Mouse (Mus musculus) left cerebral cortex, postnatal 36 days (tissue): Measurements from ENCODE around the gene Rassf5. TPM values are rescaled to one million over a fixed set of nuclear protein-coding genes. Genes with fewer than 3 reads are reported as not detected.
"Not testable (repeated sequence)": the region's sequence is repeated elsewhere in the genome, so short reads cannot be mapped to it uniquely, and the experiment has no call there.

Source experiments
- DNase-seq, 2 experiments: peaks; one replicate each; pipeline ENCODE4 v3.0.0; 2021 to 2022; ENCODE audit warnings: low spot score in 2 of 2, mixed read lengths in 1 of 2
- intact Hi-C: fragments of 180-260 bp; cut with DNase I; formaldehyde crosslinking; loops from one replicate; pipeline ENCODE4 v1.15.1; 2025
- total RNA-seq, 2 experiments: library from RNA; stranded (reverse); gene quantifications; 2 replicates each; pipeline ENCODE4 v1.2.3; 2021

Gene Rassf5
- total RNA-seq, 2 experiments from 2014 or later, result 24.6 to 31.7 TPM

DNA sequence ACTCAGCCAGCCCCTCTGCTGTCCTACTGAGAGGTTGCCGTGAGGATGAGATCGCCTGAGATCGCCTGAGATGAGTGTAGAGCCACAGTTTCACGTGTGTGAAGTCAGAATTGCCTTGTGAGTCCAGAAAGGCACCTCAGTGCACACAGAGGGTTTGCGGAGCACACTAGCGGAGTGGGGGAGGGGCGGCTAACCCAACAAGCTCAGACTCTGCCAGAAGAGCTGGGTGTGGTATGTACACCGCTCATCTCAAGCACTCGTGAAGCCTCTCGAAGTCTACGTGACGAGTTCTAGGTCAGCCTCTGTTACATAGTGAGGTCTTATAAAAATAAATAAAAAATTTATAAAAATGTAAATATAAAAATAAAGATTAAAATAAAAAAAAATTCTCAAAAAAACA, 18.8 kb upstream of the Rassf5 start:
- DNase-seq, result no peak
- intact Hi-C loops, result loop anchor here (5.0 kb wide), 2 partner anchors 82 to 147 kb away; no protein-coding TSS in a partner anchor

DNA sequence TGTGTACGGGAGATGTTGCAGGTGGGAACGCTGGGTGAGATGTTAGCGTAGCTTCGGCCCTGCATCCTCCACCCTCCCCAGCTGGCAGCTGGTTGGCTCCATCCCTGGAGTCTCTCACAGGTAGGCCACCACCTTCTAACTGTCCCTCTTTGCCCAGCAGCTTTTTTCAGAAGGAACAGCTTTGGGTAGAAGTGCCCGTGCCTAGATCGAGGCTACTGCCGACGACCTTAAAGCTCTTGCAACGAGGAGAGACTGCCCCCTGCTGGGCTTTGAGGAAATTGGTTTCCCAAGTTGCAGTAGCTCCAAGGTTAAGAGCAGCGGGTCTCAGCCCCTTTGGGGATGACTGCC, 15.2 kb upstream of the Rassf5 start:
- DNase-seq, result peak; percentile 59 to 63
- intact Hi-C loops, result loop anchor here (5.0 kb wide), 2 partner anchors 78 to 143 kb away; no protein-coding TSS in a partner anchor

GRCm38 (mm10) chr1:131259632-131260308, 14.7 kb upstream of the Rassf5 start:
- intact Hi-C loops, result loop anchor here (5.0 kb wide), 2 partner anchors 77 to 142 kb away; no protein-coding TSS in a partner anchor
- peak in 1 of 2 experiments; percentile 27 for DNase-seq

GRCm38 (mm10) chr1:131257288-131257687, 12.2 kb upstream of the Rassf5 start:
- intact Hi-C loops, result no loop called here

DNA sequence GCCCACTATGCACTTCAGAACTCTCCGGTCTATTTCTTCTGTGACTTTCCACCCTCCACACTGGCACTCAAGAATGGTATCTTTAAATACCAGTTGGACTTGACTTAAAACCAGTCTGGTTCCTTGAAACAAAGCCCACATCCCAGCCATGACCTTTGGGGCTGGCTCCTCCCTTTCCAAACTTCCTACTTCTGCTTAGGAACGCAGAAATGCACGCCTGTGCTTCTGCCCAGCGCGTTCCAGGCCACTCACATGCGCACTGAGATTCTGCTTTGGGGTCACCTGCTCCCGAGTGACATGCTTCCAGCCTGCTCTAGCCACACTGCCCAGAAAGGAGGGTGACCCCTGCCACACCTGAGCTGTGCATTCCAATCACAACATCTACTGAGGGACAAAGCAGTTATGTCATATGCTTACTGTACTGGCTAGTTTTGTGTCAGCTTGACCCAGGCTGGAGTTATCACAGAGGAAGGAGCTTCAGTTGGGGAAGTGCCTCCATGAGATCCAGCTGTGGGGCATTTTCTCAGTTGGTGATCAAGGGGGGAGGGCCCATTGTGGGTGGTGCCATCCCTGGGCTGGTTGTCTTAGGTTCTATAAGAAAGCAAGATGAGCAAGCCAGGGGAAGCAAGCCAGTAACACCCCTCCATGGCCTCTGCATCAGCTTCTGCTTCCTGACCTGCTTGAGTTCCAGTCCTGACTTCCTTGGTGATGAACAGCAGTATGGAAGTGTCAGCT, 7.6 kb upstream of the Rassf5 start:
- DNase-seq, intact Hi-C loops: not testable (repeated sequence)

More at GRCm38 (mm10) chr1:131257288-131257687, 12.2 kb upstream of the Rassf5 start:
- DNase-seq, result no peak

DNA sequence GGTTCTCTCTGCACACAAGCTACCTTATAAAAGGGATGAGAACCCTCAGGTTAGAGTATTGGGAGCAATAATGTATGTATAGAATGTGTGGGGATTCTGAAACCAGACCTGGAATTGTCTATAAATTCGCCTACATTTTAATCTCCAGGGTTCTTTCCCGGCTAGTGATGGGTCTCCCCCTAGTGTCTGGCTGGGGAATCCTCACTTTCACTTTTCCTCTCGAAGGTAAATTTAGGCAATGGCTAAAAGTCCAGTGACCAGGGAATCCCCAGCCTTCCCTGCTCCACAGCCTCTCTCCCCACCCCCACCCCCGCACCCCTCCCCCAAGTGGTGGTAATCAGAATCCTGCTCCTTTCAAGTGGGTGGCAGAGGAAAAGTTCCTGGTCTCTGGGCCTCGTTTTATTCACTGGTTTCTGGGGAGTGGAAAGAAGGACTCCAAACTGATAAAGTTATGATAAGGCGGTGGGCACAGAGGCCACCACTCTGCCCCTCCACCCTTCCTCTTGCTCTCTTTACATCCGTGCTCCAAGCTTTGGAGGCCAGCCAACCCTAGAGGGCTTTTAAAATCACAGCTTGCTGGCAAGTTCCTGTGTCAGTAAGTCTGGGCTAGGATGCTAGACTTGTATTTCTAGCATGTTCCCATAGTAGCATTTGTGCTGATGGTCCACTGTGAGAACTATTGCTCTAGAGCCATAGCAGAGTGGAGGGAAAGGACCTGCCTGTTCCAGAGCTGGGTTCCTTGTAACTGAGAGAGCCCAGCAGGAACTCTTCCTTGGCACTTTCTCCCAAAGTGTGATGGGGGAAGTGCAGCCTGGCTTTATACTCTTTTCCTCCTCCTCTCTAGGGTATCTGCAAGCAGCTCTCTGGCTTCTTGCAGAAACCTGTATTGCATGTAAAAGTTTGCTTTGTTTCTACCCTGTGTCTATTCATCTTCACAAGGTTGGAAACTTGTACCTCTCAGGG, 1.7 kb upstream of the Rassf5 start:
- intact Hi-C loops, result loop anchor here (2.0 kb wide), 1 partner anchor 66 kb away; no protein-coding TSS in a partner anchor
- DNase-seq, result peak; percentile 39 to 41

GRCm38 (mm10) chr1:131245926-131246325, 868 bp upstream of the Rassf5 start:
- intact Hi-C loops, result loop anchor here (2.0 kb wide), 2 partner anchors 59 to 65 kb away; no protein-coding TSS in a partner anchor
- peak; percentile 37 to 47 for DNase-seq

DNA sequence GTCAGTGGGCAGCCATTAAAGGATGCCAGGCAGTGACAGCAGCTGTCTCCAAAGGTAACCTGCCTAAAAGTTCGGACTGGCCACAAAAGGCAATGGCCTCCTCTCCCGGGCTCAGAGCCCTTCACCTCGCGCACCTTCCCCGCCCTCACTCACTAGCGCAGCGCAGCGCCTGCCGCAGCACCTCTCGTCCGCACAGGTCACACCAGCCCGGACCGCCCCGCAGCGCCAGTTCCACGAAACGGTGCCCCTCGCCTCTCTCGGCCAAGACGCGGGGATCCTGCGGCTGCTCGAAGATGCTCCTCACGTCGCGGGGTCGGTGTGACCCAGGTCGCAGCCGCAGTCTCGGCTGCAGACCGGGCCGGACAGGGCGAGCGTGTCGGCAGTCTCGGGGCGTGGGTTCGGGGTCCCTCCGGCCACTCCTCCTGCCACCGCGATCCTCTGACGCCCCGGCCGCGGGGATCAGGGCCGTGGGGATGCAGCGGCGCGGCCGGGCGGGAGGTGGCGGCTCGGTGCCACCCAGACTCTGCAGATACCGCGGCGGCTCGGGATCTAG, 446 bp downstream of the Rassf5 start:
- DNase-seq, result peak; percentile 31 to 48
- intact Hi-C loops, result loop anchor here (2.0 to 5.0 kb wide), 2 partner anchors 58 to 127 kb away; no protein-coding TSS in a partner anchor

DNA sequence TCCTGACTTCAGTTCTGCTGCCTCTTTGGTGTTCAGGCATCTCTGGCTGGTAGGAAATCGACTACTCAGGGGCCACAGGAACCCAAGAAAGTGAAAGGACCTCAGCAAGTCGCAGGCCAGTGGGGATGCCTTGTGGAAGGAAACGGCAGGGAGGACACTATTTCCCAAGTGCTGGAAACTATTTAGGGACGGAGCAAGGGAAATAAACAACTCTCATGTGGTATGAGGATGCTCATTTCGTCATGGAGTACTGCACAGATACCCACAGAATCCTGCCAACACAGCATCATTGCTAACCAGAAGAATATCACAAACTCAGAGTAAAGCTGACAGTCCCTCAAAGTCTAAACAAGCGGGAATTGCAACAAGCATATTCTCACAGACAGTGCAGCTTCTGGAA, 2.1 kb downstream of the Rassf5 start:
- intact Hi-C loops, result loop anchor here (5.0 kb wide), 1 partner anchor 126 kb away; no protein-coding TSS in a partner anchor
- DNase-seq, result no peak

DNA sequence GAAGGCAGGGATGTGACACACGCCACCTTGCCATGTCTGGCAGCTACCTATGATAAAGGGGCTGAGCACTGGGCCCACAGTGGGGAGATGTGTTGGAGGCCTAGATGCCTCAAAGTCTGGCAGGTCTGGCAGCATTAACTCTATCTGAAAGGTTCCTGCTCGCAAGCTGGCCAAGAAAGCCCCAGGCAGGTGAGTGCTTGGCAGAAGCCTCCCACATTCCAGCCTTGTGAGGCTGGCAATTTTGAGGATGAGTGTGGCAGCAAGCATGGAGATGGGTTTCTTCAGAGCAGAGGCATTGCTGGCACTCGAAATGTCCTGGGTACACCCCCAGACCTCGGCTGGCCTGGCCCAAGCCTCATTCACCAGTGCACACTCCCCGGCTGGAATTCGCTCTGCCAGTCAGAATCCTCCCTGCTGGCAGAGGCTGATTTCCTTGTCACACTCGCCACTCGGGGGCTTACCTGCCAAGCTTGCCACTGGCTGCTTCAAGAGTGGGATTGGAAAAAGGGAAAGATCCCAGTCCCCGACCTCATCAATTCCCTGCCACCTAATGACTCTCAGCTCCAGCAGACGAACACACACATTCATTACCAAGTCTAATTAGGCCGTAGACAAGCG, 5.4 kb downstream of the Rassf5 start:
- no peak for DNase-seq
- intact Hi-C loops, result loop anchor here (5.0 kb wide), 1 partner anchor 122 kb away; no protein-coding TSS in a partner anchor

GRCm38 (mm10) chr1:131238931-131239381, 6.1 kb downstream of the Rassf5 start:
- intact Hi-C loops, result no loop called here
- no peak for DNase-seq

DNA sequence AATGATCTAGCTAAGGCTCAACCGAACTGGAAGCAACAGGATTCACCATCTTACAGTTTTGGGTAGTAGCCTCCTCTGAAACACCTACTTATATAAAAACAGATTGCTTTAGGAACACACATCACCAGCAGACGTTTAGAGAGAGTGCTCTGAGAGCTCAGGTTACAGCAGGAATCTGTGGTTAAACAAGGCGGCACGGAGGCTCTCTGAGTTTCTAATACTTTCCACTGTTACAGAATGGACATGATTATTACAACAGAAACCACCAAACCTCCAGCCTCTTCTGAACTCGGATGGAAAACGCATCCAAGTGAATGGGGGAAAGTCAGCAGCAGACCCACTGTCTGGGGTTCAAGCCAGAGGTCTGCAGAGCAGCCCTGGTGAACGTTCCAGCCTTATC, 9.0 kb downstream of the Rassf5 start:
- intact Hi-C loops, result no loop called here
- no peak for DNase-seq

GRCm38 (mm10) chr1:131233527-131233926, 11.5 kb downstream of the Rassf5 start:
- no peak for DNase-seq
- intact Hi-C loops, result no loop called here

- DNase-seq, result no peak
- intact Hi-C loops, result no loop called here
Observed at GRCm38 (mm10) chr1:131228659-131229058, 16.4 kb downstream of the Rassf5 start.

GRCm38 (mm10) chr1:131228225-131228624, 16.8 kb downstream of the Rassf5 start:
- intact Hi-C loops, result no loop called here
- no peak for DNase-seq

DNA sequence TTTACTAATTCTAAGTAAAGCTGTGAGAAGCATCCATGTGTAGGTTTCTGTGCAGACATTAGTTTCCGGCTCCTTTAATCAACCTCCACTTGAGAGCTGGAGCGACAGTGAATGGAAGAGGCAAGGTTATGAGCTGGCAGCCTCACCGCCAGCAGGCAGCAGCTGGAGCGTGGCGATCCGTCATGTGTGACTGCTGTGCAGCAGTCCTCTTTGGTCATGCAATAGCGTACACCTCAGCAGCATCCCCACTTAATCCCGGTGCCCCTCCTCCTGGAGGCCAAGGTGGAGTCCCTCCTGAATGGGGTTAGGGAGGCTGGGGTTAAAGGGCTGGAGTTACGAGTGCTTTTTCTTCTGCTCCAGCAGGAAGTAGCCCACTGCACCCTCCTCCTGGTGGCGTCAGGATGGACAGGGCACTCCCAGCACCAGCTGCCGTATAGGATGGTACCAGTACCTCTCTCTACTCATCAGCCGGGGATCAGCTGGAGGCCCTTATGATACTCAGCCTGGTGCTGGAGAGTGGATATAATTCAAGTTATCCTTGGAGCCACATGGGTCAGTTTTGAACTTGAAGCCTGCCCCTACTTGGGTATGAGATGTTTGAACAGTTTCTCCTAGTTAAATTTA, 20.1 kb downstream of the Rassf5 start:
- no peak for DNase-seq
- intact Hi-C loops, result no loop called here

- intact Hi-C loops, result no loop called here
- no peak for DNase-seq
Observed at GRCm38 (mm10) chr1:131223345-131223744, 21.7 kb downstream of the Rassf5 start.
